27 mouse cellular contexts compared by ENCODE assay signal in genomic region chr11:81680511-81680910, GRCm38 (mm10).
"Had no signal": no experiment of that assay in that cellular context is flagged by ENCODE, and none has a peak within 500 bp of the region (broad histone marks: within the 10 kb centered on the region; RNA-seq: fewer than 3 reads in every experiment).

No protein-coding gene starts in this region.

- H3K4me3 ChIP-seq: heart, embryonic 13.5 days; heart, embryonic 15.5 days; hindbrain, embryonic 13.5 days; hindbrain, embryonic 15.5 days; kidney, embryonic 15.5 days; limb, embryonic 13.5 days; limb, embryonic 15.5 days; liver, embryonic 12.5 days had no signal

- ATAC-seq: hindbrain, postnatal 0 days; intestine, embryonic 16.5 days; liver, embryonic 12.5 days had no signal

- H3K9ac ChIP-seq: heart, embryonic 13.5 days; heart, embryonic 15.5 days; hindbrain, embryonic 13.5 days; hindbrain, embryonic 15.5 days; kidney, embryonic 15.5 days; limb, embryonic 13.5 days; limb, embryonic 15.5 days; liver, embryonic 12.5 days; liver, embryonic 14.5 days had no signal

- H3K27ac ChIP-seq: heart, embryonic 13.5 days; heart, embryonic 15.5 days; hindbrain, embryonic 13.5 days; hindbrain, embryonic 15.5 days; hindbrain, postnatal 0 days; kidney, embryonic 15.5 days; kidney, postnatal 0 days; limb, embryonic 13.5 days; limb, embryonic 15.5 days; liver, embryonic 12.5 days; liver, embryonic 14.5 days had no signal

- H3K4me2 ChIP-seq: heart, embryonic 11.5 days; heart, embryonic 13.5 days; heart, embryonic 15.5 days; hindbrain, embryonic 13.5 days; hindbrain, embryonic 15.5 days; kidney, embryonic 15.5 days; limb, embryonic 13.5 days; limb, embryonic 15.5 days; liver, embryonic 12.5 days had no signal

- H3K36me3 ChIP-seq: heart, embryonic 13.5 days; heart, embryonic 15.5 days; hindbrain, embryonic 13.5 days; hindbrain, embryonic 15.5 days; kidney, embryonic 15.5 days; limb, embryonic 13.5 days; limb, embryonic 15.5 days; liver, embryonic 12.5 days had no signal

- H3K27me3 ChIP-seq: heart, embryonic 13.5 days; heart, embryonic 15.5 days; hindbrain, embryonic 13.5 days; hindbrain, embryonic 15.5 days; kidney, embryonic 15.5 days; limb, embryonic 13.5 days; limb, embryonic 15.5 days; liver, embryonic 12.5 days had no signal

- H3K4me1 ChIP-seq: heart, embryonic 13.5 days; heart, embryonic 15.5 days; hindbrain, embryonic 13.5 days; kidney, embryonic 15.5 days; limb, embryonic 13.5 days; limb, embryonic 15.5 days; liver, embryonic 12.5 days had no signal

- DNase-seq: gastrocnemius, postnatal 14 days; gastrocnemius, postnatal 36 days; heart, adult 18-20 months; heart, postnatal 14 days; heart, postnatal 36 days; kidney, adult 11 months; kidney, adult 2 months; kidney, adult 9 months; kidney, postnatal 14 days; kidney, postnatal 36 days; layer of hippocampus, adult 9-11 months; layer of hippocampus, postnatal 36 days; left cerebral cortex, postnatal 4 days; lung, adult 18-20 months had no signal

- H3K9me3 ChIP-seq: heart, embryonic 13.5 days; heart, embryonic 15.5 days; hindbrain, embryonic 13.5 days; hindbrain, embryonic 15.5 days; kidney, embryonic 15.5 days; limb, embryonic 13.5 days; limb, embryonic 15.5 days; liver, embryonic 12.5 days had no signal
